Mouse (Mus musculus) liver, postnatal 0 days (tissue): ENCODE measurements around the gene Armcx5.

Experiments
- CTCF ChIP-seq: sonication (generic); IDR thresholded peaks from 2 replicates; pipeline ENCODE4 v1.5.1; 2016; ENCODE audit warnings: antibody characterized with exemption, low read depth
- EP300 ChIP-seq: IDR thresholded peaks from 2 replicates; pipeline ENCODE4 v1.6.1; 2016; ENCODE audit warnings: antibody characterized with exemption, low read depth, mild to moderate bottlenecking

- no peak for TF ChIP-seq EP300
- peak; percentile 86 for TF ChIP-seq CTCF
Observed at GRCm38 (mm10) chrX:135752832-135753231, 10.3 kb downstream of the Armcx5 start.
